Mouse (Mus musculus) stomach, embryonic 16.5 days (tissue): ENCODE data around the gene Ints7. TPM values are rescaled to one million over a fixed set of nuclear protein-coding genes. Genes with fewer than 3 reads are reported as not detected.

Experiments used
- ATAC-seq: fragments of 200-750 bp; cut with Nextera tagmentation; 2 replicates; pipeline ENCODE4 v1.8.0; 2017; ENCODE audit warnings: moderate number of reproducible peaks, moderate TSS enrichment; ENCODE audit not compliant: insufficient read depth, low FRiP score
- H3K27ac ChIP-seq: fragments of 300-500 bp; sonication (generic); 2 replicates; pipeline ENCODE4 v1.5.1; 2014; ENCODE audit warnings: low read length
- H3K27me3 ChIP-seq: fragments of 300-500 bp; sonication (generic); 2 replicates; pipeline ENCODE4 v1.6.1; 2014; ENCODE audit warnings: low read length, control low read depth, mixed read lengths; ENCODE audit not compliant: control insufficient read depth, insufficient read depth
- H3K36me3 ChIP-seq: fragments of 300-500 bp; sonication (generic); 2 replicates; pipeline ENCODE4 v1.6.1; 2014; ENCODE audit warnings: low read length; ENCODE audit not compliant: control insufficient read depth, insufficient read depth
- H3K4me1 ChIP-seq: fragments of 300-500 bp; sonication (generic); 2 replicates; pipeline ENCODE4 v1.6.1; 2014; ENCODE audit warnings: low read length, control low read depth, mixed read lengths; ENCODE audit not compliant: control insufficient read depth, insufficient read depth
- H3K4me2 ChIP-seq: fragments of 300-500 bp; sonication (generic); 2 replicates; pipeline ENCODE4 v1.6.1; 2014; ENCODE audit warnings: low read depth, low read length, mixed read lengths
- H3K4me3 ChIP-seq: fragments of 300-500 bp; sonication (generic); replicated peaks from 2 replicates; pipeline ENCODE4 v1.5.1; 2014; ENCODE audit warnings: mild to moderate bottlenecking, low read length
- H3K9ac ChIP-seq: fragments of 300-500 bp; sonication (generic); 2 replicates; pipeline ENCODE4 v1.6.1; 2014; ENCODE audit warnings: low read length
- H3K9me3 ChIP-seq: fragments of 300-500 bp; sonication (generic); replicated peaks from 2 replicates; pipeline ENCODE4 v1.6.1; 2016; ENCODE audit warnings: low read length, control low read depth; ENCODE audit not compliant: control insufficient read depth
- WGBS: fragments of 180-500 bp; shearing (Covaris S2); extraction: QIAGEN DNeasy Blood & Tissue Kit; methylation state at CpG from one replicate; pipeline ENCODE4 v1.1.7; 2014; 5-methylcytosine and 5-hydroxymethylcytosine counted together
- polyA plus RNA-seq: library from polyadenylated mRNA; unstranded; fragments of >200 nt; fragmentation: Nextera tagmentation; extraction: Ambion mirVana; gene quantifications from 2 replicates; pipeline ENCODE4 v1.2.1, GENCODE M21; 2015

Ints7 gene
- polyA plus RNA-seq, 1 experiment from 2014 or later: 46.1 TPM

- WGBS: 90% methylated on average over 8 of the region's 8 CpGs
- H3K4me3 ChIP-seq: no peak overlapping the region
- H3K4me2 ChIP-seq: no peak overlapping the region
- no peaks in the 10 kb centered on the region for H3K36me3 ChIP-seq
- H3K9ac ChIP-seq: no peak overlapping the region
- 0 out of 2 replicates have a peak, but pooled peaks cover 2% of the 10 kb centered on the region for H3K4me1 ChIP-seq
- ATAC-seq: no peak
- no peaks in the 10 kb centered on the region for H3K27me3 ChIP-seq
- no peak overlapping the region for H3K27ac ChIP-seq
- no peaks in the 10 kb centered on the region for H3K9me3 ChIP-seq
These were observed 20.6 kb downstream of the Ints7 start for GRCm38 (mm10) chr1:191596076-191596475.

- Histone ChIP-seq H3K4me2 (no peak overlapping the region), H3K9ac (no peak overlapping the region), H3K9me3 (no peaks in the 10 kb centered on the region), H3K27me3 (no peaks in the 10 kb centered on the region), H3K27ac (no peak overlapping the region), H3K4me1 (no peaks in the 10 kb centered on the region), H3K4me3 (no peak overlapping the region), H3K36me3 (no peaks in the 10 kb centered on the region)
- 69% methylated on average over 5 of the region's 5 CpGs for WGBS
- no peak for ATAC-seq
These were observed 23.8 kb downstream of the Ints7 start for GRCm38 (mm10) chr1:191599210-191599609.

- Histone ChIP-seq H3K9ac (no peak overlapping the region), H3K4me3 (no peak overlapping the region), H3K27ac (no peak overlapping the region), H3K27me3 (no peaks in the 10 kb centered on the region), H3K36me3 (peaks cover 10% of the 10 kb centered on the region; the same call in 1 of the 2 replicates), H3K9me3 (no peaks in the 10 kb centered on the region), H3K4me2 (no peak overlapping the region), H3K4me1 (no peaks in the 10 kb centered on the region)
- no peak for ATAC-seq
- WGBS: 77% methylated on average over 3 of the region's 3 CpGs
These were observed 29.3 kb downstream of the Ints7 start for GRCm38 (mm10) chr1:191604690-191605089.

GRCm38 (mm10) chr1:191609051-191609450, 33.6 kb downstream of the Ints7 start:
- Histone ChIP-seq H3K4me1 (no peaks in the 10 kb centered on the region), H3K4me2 (no peak overlapping the region), H3K27me3 (no peaks in the 10 kb centered on the region), H3K9me3 (no peaks in the 10 kb centered on the region), H3K36me3 (peaks cover 26% of the 10 kb centered on the region), H3K27ac (no peak overlapping the region), H3K4me3 (no peak overlapping the region), H3K9ac (no peak overlapping the region)
- 94% methylated on average over 6 of the region's 6 CpGs for WGBS
- ATAC-seq: no peak

GRCm38 (mm10) chr1:191609578-191609977, 34.1 kb downstream of the Ints7 start:
- no peak for ATAC-seq

GRCm38 (mm10) chr1:191610357-191610756, 34.9 kb downstream of the Ints7 start:
- no peak overlapping the region for H3K9ac ChIP-seq
- H3K4me2 ChIP-seq: no peak overlapping the region
- no peaks in the 10 kb centered on the region for H3K4me1 ChIP-seq
- ATAC-seq: no peak
- H3K9me3 ChIP-seq: no peaks in the 10 kb centered on the region
- H3K27me3 ChIP-seq: no peaks in the 10 kb centered on the region
- peaks cover 31% of the 10 kb centered on the region for H3K36me3 ChIP-seq
- no peak overlapping the region for H3K27ac ChIP-seq
- 93% methylated on average over 7 of the region's 7 CpGs for WGBS
- no peak overlapping the region for H3K4me3 ChIP-seq

More at GRCm38 (mm10) chr1:191609578-191609977, 34.1 kb downstream of the Ints7 start:
- H3K9ac ChIP-seq: no peak overlapping the region
- peaks cover 26% of the 10 kb centered on the region for H3K36me3 ChIP-seq
- no peak overlapping the region for H3K4me3 ChIP-seq
- no peaks in the 10 kb centered on the region for H3K27me3 ChIP-seq
- H3K4me2 ChIP-seq: no peak overlapping the region
- no peaks in the 10 kb centered on the region for H3K4me1 ChIP-seq
- WGBS: 92% methylated on average over 1 of the region's 1 CpGs
- no peaks in the 10 kb centered on the region for H3K9me3 ChIP-seq
- H3K27ac ChIP-seq: no peak overlapping the region

- Histone ChIP-seq H3K9ac (no peak overlapping the region), H3K36me3 (peaks cover 28% of the 10 kb centered on the region), H3K27me3 (no peaks in the 10 kb centered on the region), H3K27ac (no peak overlapping the region), H3K4me2 (no peak overlapping the region), H3K4me3 (no peak overlapping the region), H3K4me1 (no peaks in the 10 kb centered on the region), H3K9me3 (no peaks in the 10 kb centered on the region)
- ATAC-seq: no peak
- WGBS: 87% methylated on average over 9 of the region's 9 CpGs
These were observed 36.2 kb downstream of the Ints7 start for GRCm38 (mm10) chr1:191611686-191612085.

- H3K27me3 ChIP-seq: no peaks in the 10 kb centered on the region
- no peak overlapping the region for H3K4me3 ChIP-seq
- H3K9me3 ChIP-seq: no peaks in the 10 kb centered on the region
- no peak overlapping the region for H3K27ac ChIP-seq
- H3K36me3 ChIP-seq: peaks cover 34% of the 10 kb centered on the region
- 81% methylated on average over 16 of the region's 16 CpGs for WGBS
- ATAC-seq: no peak
- H3K9ac ChIP-seq: no peak overlapping the region
- H3K4me1 ChIP-seq: no peaks in the 10 kb centered on the region
- H3K4me2 ChIP-seq: no peak overlapping the region
These were observed 37.4 kb downstream of the Ints7 start for GRCm38 (mm10) chr1:191612877-191613276.

- peaks cover 29% of the 10 kb centered on the region for H3K36me3 ChIP-seq
- H3K4me2 ChIP-seq: no peak overlapping the region
- H3K9ac ChIP-seq: no peak overlapping the region
- 90% methylated on average over 8 of the region's 8 CpGs for WGBS
- no peaks in the 10 kb centered on the region for H3K9me3 ChIP-seq
- H3K27me3 ChIP-seq: no peaks in the 10 kb centered on the region
- no peak overlapping the region for H3K27ac ChIP-seq
- H3K4me1 ChIP-seq: no peaks in the 10 kb centered on the region; the same call in 1 of the 2 replicates
- no peak overlapping the region for H3K4me3 ChIP-seq
- ATAC-seq: no peak
These were observed 40.8 kb downstream of the Ints7 start for GRCm38 (mm10) chr1:191616245-191616644.

GRCm38 (mm10) chr1:191617589-191617988, 42.2 kb downstream of the Ints7 start:
- H3K27ac ChIP-seq: no peak overlapping the region
- H3K36me3 ChIP-seq: peaks cover 27% of the 10 kb centered on the region
- WGBS: 91% methylated on average over 3 of the region's 3 CpGs
- no peak overlapping the region for H3K4me2 ChIP-seq
- no peak overlapping the region for H3K4me3 ChIP-seq
- H3K9ac ChIP-seq: no peak overlapping the region
- H3K27me3 ChIP-seq: no peaks in the 10 kb centered on the region
- ATAC-seq: no peak
- no peaks in the 10 kb centered on the region for H3K9me3 ChIP-seq
- no peaks in the 10 kb centered on the region; the same call in 1 of the 2 replicates for H3K4me1 ChIP-seq
